In the genomic region with DNA sequence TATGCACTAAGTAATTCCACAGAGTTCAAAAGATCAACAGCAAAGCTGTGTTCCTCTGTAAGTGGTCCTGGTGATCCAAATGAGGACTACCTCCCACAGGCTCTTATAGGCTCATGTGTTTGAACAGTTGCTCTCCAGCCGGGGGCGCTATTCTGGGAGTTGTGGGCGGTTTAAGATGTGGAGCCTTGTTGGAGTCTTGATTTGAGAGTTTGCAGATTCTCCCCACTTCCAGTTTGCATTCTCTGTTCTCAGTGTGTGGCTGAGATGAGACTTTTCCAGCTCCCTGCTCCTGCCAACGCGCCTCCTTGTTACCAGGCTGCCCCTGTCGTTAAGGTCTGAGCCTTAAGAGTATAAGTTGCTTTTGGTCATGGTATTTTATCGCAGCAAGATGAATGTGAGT, we compare ENCODE assay signal across 27 mouse cellular contexts.
A peak's percentile ranks its signal among the peaks of the same experiment; 100 is the strongest.
DNase-seq lines count a peak whose midpoint lies in the region; ATAC-seq and TF ChIP-seq lines count a peak whose summit lies in the region.
"Had no signal": no experiment of that assay in that cellular context is flagged by ENCODE, and none has a peak within 500 bp of the region (broad histone marks: within the 10 kb centered on the region; RNA-seq: fewer than 3 reads in every experiment).

No protein-coding gene starts in this region.

- H3K27me3 ChIP-seq in heart, adult 2 months (ENCODE audit: control insufficient read depth, insufficient read depth, low read length): no peaks in the 10 kb centered on the region
- no peaks in the 10 kb centered on the region for H3K27me3 ChIP-seq in midbrain, embryonic 11.5 days (ENCODE audit: control insufficient read depth, insufficient read depth, low read length)
- H3K27me3 ChIP-seq in midbrain, embryonic 14.5 days (ENCODE audit: control insufficient read depth, insufficient read depth, low read length): no peaks in the 10 kb centered on the region
- H3K27me3 ChIP-seq in limb, embryonic 10.5 days (ENCODE audit: low read depth, poor library complexity, severe bottlenecking): no peaks in the 10 kb centered on the region
- H3K27me3 ChIP-seq: embryonic facial prominence, embryonic 13.5 days; forebrain, embryonic 12.5 days; heart, embryonic 13.5 days; hindbrain, embryonic 13.5 days; liver, embryonic 12.5 days; midbrain, embryonic 12.5 days; stomach, embryonic 15.5 days had no signal

- no peak for TF ChIP-seq EP300 in heart, adult 2 months (IDR thresholded peaks at IDR 0.05; ENCODE audit: insufficient read depth, low read depth, low read length)

- peak; percentile 82 for DNase-seq in heart, adult 11 months
- DNase-seq in heart, adult 2 months: no peak
- DNase-seq in midbrain, embryonic 11.5 days (ENCODE audit: low spot score, missing footprints): peak; percentile 45
- no peak for DNase-seq in midbrain, embryonic 14.5 days
- DNase-seq in R1 (ENCODE audit: low read depth, low spot score): peak; percentile 38
- no peak for DNase-seq in limb, embryonic 10.5 days (ENCODE audit: low spot score)
- no peak for DNase-seq in layer of hippocampus, adult 18-20 months (ENCODE audit: low spot score in 2 of 2)
- DNase-seq: adrenal gland, adult 2 months; cerebellum, adult 11-12 months; cerebellum, postnatal 10 days; gastrocnemius, postnatal 14 days; heart, adult 18-20 months; heart, postnatal 14 days; kidney, adult 2 months; lung, adult 18-20 months; lung, postnatal 10 days; thymus, adult 2 months had no signal

- WGBS in heart, adult 2 months: 83% methylated on average over 7 of the region's 7 CpGs
- 75% methylated on average over 7 of the region's 7 CpGs for WGBS in midbrain, embryonic 11.5 days
- 85% methylated on average over 7 of the region's 7 CpGs for WGBS in midbrain, embryonic 14.5 days
- WGBS in limb, embryonic 10.5 days: 82% methylated on average over 7 of the region's 7 CpGs

- no peak overlapping the region for H3K9ac ChIP-seq in heart, adult 2 months (ENCODE audit: low read depth, low read length)
- H3K9ac ChIP-seq in midbrain, embryonic 11.5 days (ENCODE audit: low read length): no peak overlapping the region
- no peak overlapping the region for H3K9ac ChIP-seq in midbrain, embryonic 14.5 days (replicated peaks; ENCODE audit: low read length)
- H3K9ac ChIP-seq: embryonic facial prominence, embryonic 13.5 days; forebrain, embryonic 12.5 days; heart, embryonic 13.5 days; hindbrain, embryonic 13.5 days; liver, embryonic 12.5 days; midbrain, embryonic 12.5 days; stomach, embryonic 15.5 days had no signal

- intact Hi-C loops in heart, adult 2 months (cut with DNase I): no loop called here

- ATAC-seq in midbrain, embryonic 11.5 days (ENCODE audit: low FRiP score): no peak
- ATAC-seq in midbrain, embryonic 14.5 days (ENCODE audit: low FRiP score, low TSS enrichment): no peak
- ATAC-seq: CD4-positive, CD25-positive, alpha-beta regulatory T cell, adult 4 months; liver, embryonic 12.5 days had no signal

- no peaks in the 10 kb centered on the region for H3K9me3 ChIP-seq in midbrain, embryonic 11.5 days (ENCODE audit: control insufficient read depth, low read length)
- no peaks in the 10 kb centered on the region for H3K9me3 ChIP-seq in midbrain, embryonic 14.5 days (ENCODE audit: control insufficient read depth, low read length)
- no peaks in the 10 kb centered on the region for H3K9me3 ChIP-seq in limb, embryonic 10.5 days (replicated peaks)
- H3K9me3 ChIP-seq: embryonic facial prominence, embryonic 13.5 days; forebrain, embryonic 12.5 days; heart, embryonic 13.5 days; hindbrain, embryonic 13.5 days; liver, embryonic 12.5 days; midbrain, embryonic 12.5 days; stomach, embryonic 15.5 days had no signal

- H3K27ac ChIP-seq in heart, adult 2 months: no peak overlapping the region
- no peak overlapping the region for H3K27ac ChIP-seq in midbrain, embryonic 11.5 days (ENCODE audit: low read depth, low read length)
- no peak overlapping the region for H3K27ac ChIP-seq in midbrain, embryonic 14.5 days (replicated peaks; ENCODE audit: low read depth, low read length)
- peak overlapping the region; percentile 72; the same call in 1 of the 2 replicates for H3K27ac ChIP-seq in limb, embryonic 10.5 days
- H3K27ac ChIP-seq: embryonic facial prominence, embryonic 13.5 days; forebrain, embryonic 12.5 days; heart, embryonic 13.5 days; hindbrain, embryonic 13.5 days; kidney, postnatal 0 days; liver, embryonic 12.5 days; midbrain, embryonic 12.5 days; stomach, embryonic 15.5 days had no signal

- TF ChIP-seq POLR2A in heart, adult 2 months (IDR thresholded peaks at IDR 0.05; ENCODE audit: insufficient read depth, low read depth, low read length): no peak

- H3K4me1 ChIP-seq in heart, adult 2 months (ENCODE audit: control insufficient read depth, insufficient read depth, low read length): no peaks in the 10 kb centered on the region
- no peaks in the 10 kb centered on the region for H3K4me1 ChIP-seq in midbrain, embryonic 11.5 days (ENCODE audit: control insufficient read depth, insufficient read depth, low read length)
- peaks cover 4% of the 10 kb centered on the region; the same call in 1 of the 2 replicates for H3K4me1 ChIP-seq in midbrain, embryonic 14.5 days (ENCODE audit: control insufficient read depth, insufficient read depth, low read length)
- H3K4me1 ChIP-seq in limb, embryonic 10.5 days: peaks cover 43% of the 10 kb centered on the region
- H3K4me1 ChIP-seq: forebrain, embryonic 12.5 days; liver, embryonic 12.5 days had no signal

- H3K36me3 ChIP-seq in heart, adult 2 months (ENCODE audit: control insufficient read depth, insufficient read depth, low read length): no peaks in the 10 kb centered on the region
- no peaks in the 10 kb centered on the region for H3K36me3 ChIP-seq in midbrain, embryonic 11.5 days (ENCODE audit: control insufficient read depth, insufficient read depth, low read length)
- no peaks in the 10 kb centered on the region for H3K36me3 ChIP-seq in midbrain, embryonic 14.5 days (ENCODE audit: control insufficient read depth, insufficient read depth, low read length)
- H3K36me3 ChIP-seq in limb, embryonic 10.5 days: no peaks in the 10 kb centered on the region
- H3K36me3 ChIP-seq: embryonic facial prominence, embryonic 13.5 days; forebrain, embryonic 12.5 days; heart, embryonic 13.5 days; hindbrain, embryonic 13.5 days; liver, embryonic 12.5 days; midbrain, embryonic 12.5 days; stomach, embryonic 15.5 days had no signal

- no peak for TF ChIP-seq CTCF in heart, adult 2 months (IDR thresholded peaks at IDR 0.05)

- no peaks in the 10 kb centered on the region for H3K79me2 ChIP-seq in heart, adult 2 months (replicated peaks; ENCODE audit: control insufficient read depth, insufficient read depth, low read length)

- H3K4me3 ChIP-seq in heart, adult 2 months: no peak overlapping the region
- H3K4me3 ChIP-seq in midbrain, embryonic 11.5 days (ENCODE audit: low read depth, low read length): no peak overlapping the region
- H3K4me3 ChIP-seq in midbrain, embryonic 14.5 days (replicated peaks; ENCODE audit: low read depth, low read length): no peak overlapping the region
- H3K4me3 ChIP-seq in limb, embryonic 10.5 days: no peak overlapping the region
- H3K4me3 ChIP-seq: embryonic facial prominence, embryonic 13.5 days; erythroblast, embryonic 14.5 days; forebrain, embryonic 12.5 days; heart, embryonic 13.5 days; hindbrain, embryonic 13.5 days; liver, embryonic 12.5 days; midbrain, embryonic 12.5 days; stomach, embryonic 15.5 days had no signal

- no peak overlapping the region for H3K4me2 ChIP-seq in midbrain, embryonic 11.5 days
- H3K4me2 ChIP-seq in midbrain, embryonic 14.5 days (ENCODE audit: low read length): no peak overlapping the region
- H3K4me2 ChIP-seq: embryonic facial prominence, embryonic 13.5 days; forebrain, embryonic 12.5 days; heart, embryonic 13.5 days; hindbrain, embryonic 13.5 days; liver, embryonic 12.5 days; midbrain, embryonic 12.5 days; stomach, embryonic 15.5 days had no signal

Comparison
In these comparisons a context has a peak if more than half of its experiments do, and no peak if none do; other contexts are left out.
1. DNase-seq: peak in heart, adult 11 months (single experiment), midbrain, embryonic 11.5 days (single experiment) and R1 (single experiment); none in heart, adult 2 months (0 of 2), midbrain, embryonic 14.5 days (single experiment), limb, embryonic 10.5 days (single experiment) and layer of hippocampus, adult 18-20 months (0 of 2).